In genomic region chr9:73882393-73882919, GRCm38 (mm10) we compare ENCODE assay signal across 26 mouse cellular contexts.
DNase-seq lines count a peak whose midpoint lies in the region; ATAC-seq and TF ChIP-seq lines count a peak whose summit lies in the region.
"Had no signal": no experiment of that assay in that cellular context is flagged by ENCODE, and none has a peak within 500 bp of the region (broad histone marks: within the 10 kb centered on the region; RNA-seq: fewer than 3 reads in every experiment).

No protein-coding gene starts in this region.

- H3K36me3 ChIP-seq in hindbrain, embryonic 13.5 days: no peaks in the 10 kb centered on the region
- H3K36me3 ChIP-seq in hindbrain, embryonic 10.5 days: no peaks in the 10 kb centered on the region
- H3K36me3 ChIP-seq in hindbrain, embryonic 16.5 days (ENCODE audit: control insufficient read depth, insufficient read depth, low read length): no peaks in the 10 kb centered on the region
- H3K36me3 ChIP-seq: embryonic facial prominence, embryonic 13.5 days; forebrain, embryonic 10.5 days; forebrain, embryonic 15.5 days; limb, embryonic 12.5 days; liver, embryonic 15.5 days; midbrain, embryonic 12.5 days had no signal

- H3K9me3 ChIP-seq in hindbrain, embryonic 13.5 days: no peaks in the 10 kb centered on the region; the same call in 1 of the 2 replicates
- H3K9me3 ChIP-seq in hindbrain, embryonic 10.5 days: no peaks in the 10 kb centered on the region
- H3K9me3 ChIP-seq in hindbrain, embryonic 16.5 days (ENCODE audit: control insufficient read depth, low read length): no peaks in the 10 kb centered on the region
- H3K9me3 ChIP-seq: embryonic facial prominence, embryonic 13.5 days; forebrain, embryonic 10.5 days; forebrain, embryonic 15.5 days; limb, embryonic 12.5 days; liver, embryonic 15.5 days; midbrain, embryonic 12.5 days had no signal

- H3K4me3 ChIP-seq in hindbrain, embryonic 13.5 days: no peak overlapping the region
- H3K4me3 ChIP-seq in hindbrain, embryonic 10.5 days: no peak overlapping the region
- H3K4me3 ChIP-seq in hindbrain, embryonic 16.5 days (ENCODE audit: low read length): no peak overlapping the region
- H3K4me3 ChIP-seq: embryonic facial prominence, embryonic 13.5 days; forebrain, embryonic 10.5 days; forebrain, embryonic 15.5 days; limb, embryonic 12.5 days; liver, embryonic 15.5 days; midbrain, embryonic 12.5 days had no signal

- ATAC-seq in hindbrain, embryonic 13.5 days (ENCODE audit: low FRiP score): 0 out of 2 replicates have a peak, but pooled peaks have one; percentile 49
- peak; percentile 52; the same call in 1 of the 2 replicates for ATAC-seq in hindbrain, embryonic 16.5 days
- ATAC-seq: CD4-positive, CD25-positive, alpha-beta regulatory T cell, adult 4 months; forebrain, embryonic 15.5 days had no signal

- no peak overlapping the region for H3K4me2 ChIP-seq in hindbrain, embryonic 13.5 days
- H3K4me2 ChIP-seq in hindbrain, embryonic 16.5 days (ENCODE audit: low read length): no peak overlapping the region
- H3K4me2 ChIP-seq: embryonic facial prominence, embryonic 13.5 days; forebrain, embryonic 15.5 days; heart, embryonic 11.5 days; limb, embryonic 12.5 days; liver, embryonic 15.5 days; midbrain, embryonic 12.5 days had no signal

- 80% methylated on average over 5 of the region's 5 CpGs for WGBS in hindbrain, embryonic 13.5 days
- WGBS in hindbrain, embryonic 10.5 days: 82% methylated on average over 5 of the region's 5 CpGs
- WGBS in hindbrain, embryonic 16.5 days: 78% methylated on average over 5 of the region's 5 CpGs

- TF ChIP-seq POLR2A in brain, embryonic 14.5 days (IDR thresholded peaks at IDR 0.05; ENCODE audit: borderline replicate concordance, extremely low read depth, insufficient read depth, insufficient read length, poor library complexity, severe bottlenecking): no peak

- no peak overlapping the region for H3K9ac ChIP-seq in hindbrain, embryonic 13.5 days
- no peak overlapping the region for H3K9ac ChIP-seq in hindbrain, embryonic 16.5 days (ENCODE audit: low read depth, low read length)
- H3K9ac ChIP-seq: embryonic facial prominence, embryonic 13.5 days; forebrain, embryonic 15.5 days; limb, embryonic 12.5 days; liver, embryonic 15.5 days; midbrain, embryonic 12.5 days had no signal

- peak overlapping the region; percentile 40 for H3K27ac ChIP-seq in hindbrain, embryonic 13.5 days
- H3K27ac ChIP-seq in hindbrain, embryonic 10.5 days: no peak overlapping the region
- H3K27ac ChIP-seq in hindbrain, embryonic 16.5 days (ENCODE audit: low read depth, low read length): no peak overlapping the region
- H3K27ac ChIP-seq: embryonic facial prominence, embryonic 13.5 days; forebrain, embryonic 10.5 days; forebrain, embryonic 15.5 days; limb, embryonic 12.5 days; liver, embryonic 15.5 days; midbrain, embryonic 12.5 days; stomach, postnatal 0 days had no signal

- peaks cover 14% of the 10 kb centered on the region; the same call in 1 of the 2 replicates for H3K4me1 ChIP-seq in hindbrain, embryonic 13.5 days (replicated peaks)
- H3K4me1 ChIP-seq in hindbrain, embryonic 10.5 days (replicated peaks): no peaks in the 10 kb centered on the region
- no peaks in the 10 kb centered on the region; the same call in 1 of the 2 replicates for H3K4me1 ChIP-seq in hindbrain, embryonic 16.5 days (ENCODE audit: control insufficient read depth, insufficient read depth, low read depth, low read length)
- H3K4me1 ChIP-seq: embryonic facial prominence, embryonic 13.5 days; forebrain, embryonic 10.5 days; forebrain, embryonic 15.5 days; limb, embryonic 12.5 days; liver, embryonic 15.5 days; midbrain, embryonic 12.5 days had no signal

- DNase-seq in hindbrain, embryonic 10.5 days (ENCODE audit: low spot score): no peak
- peak; percentile 3 for DNase-seq in lung, postnatal 10 days
- DNase-seq in lung, adult 18-20 months: no peak
- DNase-seq in brain, embryonic 14.5 days (ENCODE audit: low read depth): peak; percentile 49
- no peak for DNase-seq in heart, adult 9 months (ENCODE audit: low spot score in 2 of 2)
- DNase-seq: adrenal gland, postnatal 14 days; embryo, embryonic 11 days; gastrocnemius, postnatal 25 days; heart, adult 11 months; heart, postnatal 36 days; kidney, adult 18-20 months; kidney, postnatal 36 days; right cerebral cortex, postnatal 4 days; thymus, adult 18-20 months; thymus, postnatal 25 days had no signal

- TF ChIP-seq CTCF in brain, embryonic 14.5 days (IDR thresholded peaks at IDR 0.05; ENCODE audit: borderline replicate concordance, extremely low read depth, insufficient read depth, insufficient read length): no peak

- H3K27me3 ChIP-seq in hindbrain, embryonic 13.5 days: no peaks in the 10 kb centered on the region
- H3K27me3 ChIP-seq in hindbrain, embryonic 10.5 days (ENCODE audit: insufficient read depth, poor library complexity, severe bottlenecking): no peaks in the 10 kb centered on the region
- H3K27me3 ChIP-seq in hindbrain, embryonic 16.5 days (replicated peaks; ENCODE audit: control insufficient read depth, insufficient read depth, low read length): no peaks in the 10 kb centered on the region
- H3K27me3 ChIP-seq: embryonic facial prominence, embryonic 13.5 days; forebrain, embryonic 15.5 days; limb, embryonic 12.5 days; liver, embryonic 15.5 days; midbrain, embryonic 12.5 days had no signal

Comparison
In these comparisons a context has a peak if more than half of its experiments do, and no peak if none do; other contexts are left out.
1. DNase-seq: peak in lung, postnatal 10 days (single experiment) and brain, embryonic 14.5 days (single experiment); none in hindbrain, embryonic 10.5 days (single experiment), lung, adult 18-20 months (0 of 2) and heart, adult 9 months (0 of 2).